Mouse (Mus musculus) erythroblast, embryonic 14.5 days (primary cell): Measurements from ENCODE around the gene Clstn2. TPM values are rescaled to one million over a fixed set of nuclear protein-coding genes. Genes with fewer than 3 reads are reported as not detected.

Source experiments
- H3K27me3 ChIP-seq: 2 replicates; pipeline ENCODE4 v1.6.1; 2012; ENCODE audit warnings: inconsistent platforms; ENCODE audit not compliant: control insufficient read depth
- H3K36me3 ChIP-seq: 2 replicates; pipeline ENCODE4 v1.6.1; 2012; ENCODE audit warnings: mild to moderate bottlenecking, inconsistent platforms; ENCODE audit not compliant: control insufficient read depth
- H3K4me1 ChIP-seq: 2 replicates; pipeline ENCODE4 v1.6.1; 2012; ENCODE audit warnings: inconsistent platforms; ENCODE audit not compliant: control insufficient read depth
- H3K4me3 ChIP-seq: replicated peaks from 2 replicates; pipeline ENCODE3; 2012; ENCODE audit warnings: moderate library complexity, mild to moderate bottlenecking, inconsistent platforms
- H3K9me3 ChIP-seq: 2 replicates; pipeline ENCODE4 v1.6.1; 2012; ENCODE audit warnings: low read length, inconsistent platforms, mixed read lengths; ENCODE audit not compliant: control insufficient read depth
- GATA1 ChIP-seq: IDR thresholded peaks from 2 replicates; pipeline ENCODE4 v1.6.1; 2012; ENCODE audit warnings: low read length, inconsistent platforms, mixed read lengths
- TAL1 ChIP-seq: IDR thresholded peaks from 3 replicates; pipeline ENCODE4 v1.6.1; 2012; ENCODE audit warnings: low read length, inconsistent platforms, mixed read lengths
- polyA plus RNA-seq: library from polyadenylated mRNA; stranded (reverse); fragments of >175 nt; gene quantifications from 2 replicates; pipeline ENCODE4 v1.2.3, GENCODE M21; 2012

Clstn2 gene
- polyA plus RNA-seq, 1 experiment: not detected

GRCm38 (mm10) chr9:97420896-97421295 lies 612.1 kb downstream of the Clstn2 start:
- no peak for TF ChIP-seq GATA1
- no peak for TF ChIP-seq TAL1
- no peak overlapping the region for H3K4me3 ChIP-seq
- H3K9me3 ChIP-seq: peaks cover 35% of the 10 kb centered on the region
- H3K27me3 ChIP-seq: no peaks in the 10 kb centered on the region
- no peaks in the 10 kb centered on the region for H3K4me1 ChIP-seq
- H3K36me3 ChIP-seq: no peaks in the 10 kb centered on the region

DNA sequence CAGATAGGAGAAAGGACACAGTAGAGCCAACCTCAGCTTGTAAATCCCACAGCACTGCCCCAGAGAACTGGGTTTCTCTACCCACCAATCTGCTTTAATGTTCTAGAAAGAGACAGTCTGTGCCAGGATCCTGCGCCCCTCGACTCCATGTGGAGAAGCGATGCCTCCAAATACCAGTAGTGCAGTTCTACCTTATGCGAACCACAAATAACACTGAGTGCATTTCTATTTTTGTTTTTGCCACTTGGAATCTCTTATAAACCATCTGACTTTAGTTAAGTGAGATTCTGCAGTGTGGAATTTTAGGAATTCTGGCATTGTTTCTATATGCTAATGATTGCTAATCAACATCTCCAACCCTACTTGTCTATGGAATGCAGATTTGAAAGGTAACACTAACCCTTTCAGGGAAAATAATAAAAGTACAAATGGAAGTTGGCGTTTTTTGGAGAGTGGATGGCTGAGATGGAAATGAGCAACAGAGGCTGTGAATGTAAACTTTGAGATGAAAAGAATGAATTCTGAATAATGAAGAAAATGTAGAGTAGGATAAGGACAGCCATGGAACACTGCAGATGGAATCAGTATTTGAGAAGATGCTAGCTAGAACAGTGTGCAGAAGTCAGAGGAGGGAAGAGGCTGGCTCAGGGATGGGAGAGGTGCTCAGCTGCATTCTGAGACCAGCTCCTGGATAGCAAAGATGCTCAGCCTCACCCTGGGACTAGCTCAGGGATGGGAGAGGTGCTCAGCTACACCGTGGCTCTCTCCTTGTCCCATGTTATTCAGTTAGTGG lies 617.9 kb downstream of the Clstn2 start:
- Histone ChIP-seq H3K4me1 (no peaks in the 10 kb centered on the region), H3K4me3 (no peak overlapping the region), H3K9me3 (peaks cover 25% of the 10 kb centered on the region), H3K36me3 (no peaks in the 10 kb centered on the region), H3K27me3 (no peaks in the 10 kb centered on the region)
- no peak for TF ChIP-seq TAL1
- TF ChIP-seq GATA1: no peak

DNA sequence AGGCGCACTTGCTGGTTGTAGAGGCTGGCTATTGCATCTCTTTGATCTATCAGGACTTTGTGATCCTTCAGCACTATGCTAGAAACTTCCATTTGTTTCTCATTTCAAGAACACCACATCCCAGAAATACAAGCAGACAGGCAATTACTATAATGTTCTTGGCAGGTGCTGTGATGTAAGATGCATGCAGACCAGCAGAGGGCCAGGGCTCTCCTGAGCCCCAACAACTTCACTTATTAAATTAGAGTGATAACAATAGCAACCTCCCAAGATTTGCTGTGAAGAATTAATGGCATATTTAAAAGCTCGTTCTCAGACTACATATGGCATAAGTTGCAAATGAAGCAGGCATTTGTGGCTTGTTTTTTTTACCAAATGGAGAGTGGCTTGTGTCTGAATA lies 624.8 kb downstream of the Clstn2 start:
- no peak overlapping the region for H3K4me3 ChIP-seq
- H3K9me3 ChIP-seq: peaks cover 20% of the 10 kb centered on the region
- H3K27me3 ChIP-seq: no peaks in the 10 kb centered on the region
- no peaks in the 10 kb centered on the region for H3K36me3 ChIP-seq
- H3K4me1 ChIP-seq: no peaks in the 10 kb centered on the region
- no peak for TF ChIP-seq GATA1
- no peak for TF ChIP-seq TAL1
